ENCODE assay signal across 8 mouse cellular contexts in genomic region chr5:8366771-8367613, GRCm38 (mm10). TPM values are rescaled to one million over a fixed set of nuclear protein-coding genes. Genes with fewer than 3 reads are reported as not detected.
DNase-seq lines count a peak whose midpoint lies in the region; ATAC-seq and TF ChIP-seq lines count a peak whose summit lies in the region.

No protein-coding gene starts in this region.

- H3K27ac ChIP-seq in gastrocnemius, adult 2 months, result peak overlapping the region; percentile 24; the same call in 1 of the 2 replicates
- H3K27ac ChIP-seq in forebrain, embryonic 10.5 days, result peak overlapping the region; percentile 62; the same call in 1 of the 2 replicates
- H3K27ac ChIP-seq in midbrain, embryonic 12.5 days (replicated peaks), result peak overlapping the region; percentile 85

- H3K27me3 ChIP-seq in forebrain, embryonic 10.5 days (ENCODE audit: poor library complexity, severe bottlenecking), result peaks cover 13% of the 10 kb centered on the region
- H3K27me3 ChIP-seq in midbrain, embryonic 12.5 days, result no peaks in the 10 kb centered on the region

- peak overlapping the region; percentile 66 for H3K4me2 ChIP-seq in midbrain, embryonic 12.5 days (replicated peaks)

- TF ChIP-seq CTCF in gastrocnemius, adult 2 months (IDR thresholded peaks at IDR 0.05), result no peak

- 2% methylated on average over 25 of the region's 25 CpGs for WGBS in forebrain, embryonic 10.5 days
- under 1% methylated on average over 24 of the region's 25 CpGs for WGBS in midbrain, embryonic 12.5 days

- peak; percentile 23 for DNase-seq in gastrocnemius, adult 2 months
- no peak for DNase-seq in gastrocnemius, adult 8-10 months (ENCODE audit: low spot score in 2 of 2)
- DNase-seq in brain, adult 2 months (ENCODE audit: low read depth, low spot score), result peak; percentile 87
- peak; percentile 43 for DNase-seq in forebrain, embryonic 10.5 days (ENCODE audit: extremely low spot score, low spot score)
- DNase-seq in layer of hippocampus, adult 18-20 months (ENCODE audit: low spot score in 2 of 2), result peak; percentile 21 to 64
- no peak for DNase-seq in thymus, adult 18-20 months

- peak overlapping the region; percentile 85 for H3K4me3 ChIP-seq in gastrocnemius, adult 2 months
- peak overlapping the region; percentile 75 for H3K4me3 ChIP-seq in forebrain, embryonic 10.5 days
- peak overlapping the region; percentile 78 for H3K4me3 ChIP-seq in midbrain, embryonic 12.5 days

- intact Hi-C loops in gastrocnemius, adult 2 months (cut with DNase I), result loop anchor here (5.0 to 10.0 kb wide), 2 partner anchors 55 to 202 kb away; partner anchors contain the start of genes Dbf4 and Slc25a40

- peak overlapping the region; percentile 67 for H3K9ac ChIP-seq in midbrain, embryonic 12.5 days (replicated peaks)

- H3K4me1 ChIP-seq in forebrain, embryonic 10.5 days, result peaks cover 18% of the 10 kb centered on the region
- peaks cover 6% of the 10 kb centered on the region for H3K4me1 ChIP-seq in midbrain, embryonic 12.5 days

- no peaks in the 10 kb centered on the region for H3K36me3 ChIP-seq in forebrain, embryonic 10.5 days (replicated peaks)
- no peaks in the 10 kb centered on the region for H3K36me3 ChIP-seq in midbrain, embryonic 12.5 days

- ATAC-seq in midbrain, embryonic 12.5 days (ENCODE audit: low FRiP score, low read depth), result peak; percentile 57
- ATAC-seq in erythroid progenitor cell, adult 5-6 weeks (replicated peaks; ENCODE audit: low FRiP score, poor library complexity, severe bottlenecking), result no peak

- 0 out of 2 replicates have a peak, but pooled peaks cover 3% of the 10 kb centered on the region for H3K9me3 ChIP-seq in forebrain, embryonic 10.5 days
- H3K9me3 ChIP-seq in midbrain, embryonic 12.5 days, result no peaks in the 10 kb centered on the region

RNA-seq across cellular contexts. Expression of gene Adam22, which starts 1.0 kb away (rescaled TPM):
- 1 to 10 TPM; 1.6 to 2.8 TPM for total RNA-seq in gastrocnemius, adult 2 months (2021)
- 1 to 10 TPM; 1.5 to 2.9 (median 2.0) TPM for total RNA-seq in gastrocnemius, adult 8-10 months (2022)
- 7.3 and 8.1 TPM in 2 replicates for polyA plus RNA-seq in forebrain, embryonic 10.5 days (2016; fragmentation: Nextera tagmentation; extraction: Ambion mirVana)
- total RNA-seq in layer of hippocampus, adult 18-20 months (2021), result 100 to 1,000 TPM; 156 to 160 TPM
- polyA plus RNA-seq in midbrain, embryonic 12.5 days (2016; fragmentation: Nextera tagmentation; extraction: Ambion mirVana), result 20.5 and 21.8 TPM in 2 replicates
- 11.9 TPM in 1 of 2 replicates, not detected in the other for total RNA-seq in erythroid progenitor cell, adult 5-6 weeks (2015; ENCODE audit: low replicate concordance)
- 0.38 and 1.5 TPM in 2 replicates for total RNA-seq in erythroid progenitor cell, adult 5-6 weeks (2017; ENCODE audit: low replicate concordance)

RNA-seq across cellular contexts. Expression of gene Dbf4, which starts 55.5 kb away (rescaled TPM):
- under 1 TPM; 0.36 to 0.79 TPM for total RNA-seq in gastrocnemius, adult 2 months (2021)
- total RNA-seq in gastrocnemius, adult 8-10 months (2022), result under 1 TPM in 3 of 4 experiments, not detected in 1; 0.19 to 0.36 (median 0.22) TPM
- polyA plus RNA-seq in forebrain, embryonic 10.5 days (2016; fragmentation: Nextera tagmentation; extraction: Ambion mirVana), result 72.7 and 74.8 TPM in 2 replicates
- total RNA-seq in layer of hippocampus, adult 18-20 months (2021), result 1 to 10 TPM; 1.1 to 1.4 TPM
- 52.3 and 60.0 TPM in 2 replicates for polyA plus RNA-seq in midbrain, embryonic 12.5 days (2016; fragmentation: Nextera tagmentation; extraction: Ambion mirVana)
- 209 and 239 TPM in 2 replicates for total RNA-seq in erythroid progenitor cell, adult 5-6 weeks (2015; ENCODE audit: low replicate concordance)
- 228 and 308 TPM in 2 replicates for total RNA-seq in erythroid progenitor cell, adult 5-6 weeks (2017; ENCODE audit: low replicate concordance)

RNA-seq across cellular contexts. Expression of gene Slc25a40, which starts 55.7 kb away (rescaled TPM):
- total RNA-seq in gastrocnemius, adult 2 months (2021), result 1 to 10 TPM; 3.3 to 4.5 TPM
- total RNA-seq in gastrocnemius, adult 8-10 months (2022), result 1 to 10 TPM; 3.1 to 3.3 (median 3.1) TPM
- 9.3 and 9.4 TPM in 2 replicates for polyA plus RNA-seq in forebrain, embryonic 10.5 days (2016; fragmentation: Nextera tagmentation; extraction: Ambion mirVana)
- 10 to 100 TPM; 11.5 to 12.2 TPM for total RNA-seq in layer of hippocampus, adult 18-20 months (2021)
- 10.3 and 11.7 TPM in 2 replicates for polyA plus RNA-seq in midbrain, embryonic 12.5 days (2016; fragmentation: Nextera tagmentation; extraction: Ambion mirVana)
- 25.9 and 36.9 TPM in 2 replicates for total RNA-seq in erythroid progenitor cell, adult 5-6 weeks (2015; ENCODE audit: low replicate concordance)
- 27.5 and 36.5 TPM in 2 replicates for total RNA-seq in erythroid progenitor cell, adult 5-6 weeks (2017; ENCODE audit: low replicate concordance)

Comparison
In these comparisons a context has a peak if more than half of its experiments do, and no peak if none do; other contexts are left out.
1. DNase-seq: peak in gastrocnemius, adult 2 months (single experiment), brain, adult 2 months (single experiment), forebrain, embryonic 10.5 days (single experiment) and layer of hippocampus, adult 18-20 months (2 of 2); none in gastrocnemius, adult 8-10 months (0 of 2) and thymus, adult 18-20 months (0 of 2).
2. H3K27ac ChIP-seq: peak in every context shown above with its lines; median percentile 85 in midbrain, embryonic 12.5 days; 62 in forebrain, embryonic 10.5 days; 24 in gastrocnemius, adult 2 months.
3. RNA of gene Adam22, which starts 1.0 kb away (total RNA-seq): 156 to 160 TPM in layer of hippocampus, adult 18-20 months; 1.6 to 2.8 TPM in gastrocnemius, adult 2 months, 1.5 to 2.9 TPM in gastrocnemius, adult 8-10 months and 0.38 to 11.9 TPM in erythroid progenitor cell, adult 5-6 weeks; every median in the first group is over 10 times any median in the second.
4. RNA of gene Dbf4, which starts 55.5 kb away (total RNA-seq): 209 to 308 TPM in erythroid progenitor cell, adult 5-6 weeks; 1.1 to 1.4 TPM in layer of hippocampus, adult 18-20 months, 0.36 to 0.79 TPM in gastrocnemius, adult 2 months and 0.19 to 0.36 TPM in gastrocnemius, adult 8-10 months; every median in the first group is over 10 times any median in the second.
5. Peak in every context shown above with its lines, with median percentiles within 50 percentile points of each other: H3K4me3 ChIP-seq.